In genomic region chr8:123516596-123516995, GRCm38 (mm10) we compare ENCODE assay signal across 23 mouse cellular contexts. TPM values are rescaled to one million over a fixed set of nuclear protein-coding genes. Genes with fewer than 3 reads are reported as not detected.
DNase-seq lines count a peak whose midpoint lies in the region; ATAC-seq and TF ChIP-seq lines count a peak whose summit lies in the region.
"Had no signal": no experiment of that assay in that cellular context is flagged by ENCODE, and none has a peak within 500 bp of the region (broad histone marks: within the 10 kb centered on the region; RNA-seq: fewer than 3 reads in every experiment).

No protein-coding gene starts in this region.

- ATAC-seq in lung, postnatal 0 days, result no peak
- ATAC-seq: forebrain, embryonic 15.5 days had no signal

- no peaks in the 10 kb centered on the region for H3K36me3 ChIP-seq in testis, adult 2 months (ENCODE audit: control insufficient read depth, insufficient read depth, low read length)
- no peaks in the 10 kb centered on the region for H3K36me3 ChIP-seq in lung, postnatal 0 days (ENCODE audit: insufficient read depth, low read length)

- no peaks in the 10 kb centered on the region; the same call in 1 of the 2 replicates for H3K27me3 ChIP-seq in testis, adult 2 months (ENCODE audit: control insufficient read depth, insufficient read depth, low read length)
- peaks cover 23% of the 10 kb centered on the region for H3K27me3 ChIP-seq in lung, postnatal 0 days (replicated peaks; ENCODE audit: insufficient read depth, low read length)

- H3K27ac ChIP-seq in testis, adult 2 months (ENCODE audit: control insufficient read depth, insufficient read depth, low read depth, low read length), result no peak overlapping the region
- H3K27ac ChIP-seq in lung, postnatal 0 days (ENCODE audit: low read length), result no peak overlapping the region
- H3K27ac ChIP-seq: embryonic facial prominence, embryonic 12.5 days; layer of hippocampus, adult 2 months; macrophage had no signal

- H3K9ac ChIP-seq in lung, postnatal 0 days (replicated peaks; ENCODE audit: low read depth), result no peak overlapping the region
- H3K9ac ChIP-seq: embryonic facial prominence, embryonic 12.5 days; forebrain, embryonic 15.5 days; lung, embryonic 14.5 days had no signal

- peak; percentile 98 for DNase-seq in 3T3-L1 (ENCODE audit: low read depth, low spot score)
- DNase-seq in MN1 (ENCODE audit: low spot score), result peak; percentile 96
- peak; percentile 89 for DNase-seq in adrenal gland, adult 2 months
- no peak for DNase-seq in lung, postnatal 0 days (ENCODE audit: low spot score)
- no peak for DNase-seq in cerebellum, adult 9-10 months
- DNase-seq in gastrocnemius, postnatal 10 days, result no peak
- DNase-seq: cerebellum, adult 9-11 months; kidney, adult 2 months; kidney, postnatal 14 days; lung, embryonic 14.5 days; right cerebral cortex, postnatal 14 days; spleen, adult 18-20 months; thymus, adult 2 months had no signal

- no peak for TF ChIP-seq POLR2A in testis, adult 2 months (IDR thresholded peaks at IDR 0.05; ENCODE audit: control insufficient read depth, low read depth, low read length)

- TF ChIP-seq EP300 in lung, postnatal 0 days (IDR thresholded peaks at IDR 0.05), result no peak

- no peak for TF ChIP-seq CTCF in testis, adult 2 months (IDR thresholded peaks at IDR 0.05; ENCODE audit: control insufficient read depth, insufficient read depth, insufficient replicate concordance, low read depth, low read length)
- TF ChIP-seq CTCF in lung, postnatal 0 days (IDR thresholded peaks at IDR 0.05), result no peak

- 42% methylated on average over 2 of the region's 2 CpGs for WGBS in lung, postnatal 0 days

- H3K4me1 ChIP-seq in testis, adult 2 months (ENCODE audit: control insufficient read depth, insufficient read depth, low read length), result peaks cover 24% of the 10 kb centered on the region
- H3K4me1 ChIP-seq in lung, postnatal 0 days (ENCODE audit: insufficient read depth, low read depth, low read length), result no peaks in the 10 kb centered on the region

- H3K4me3 ChIP-seq in testis, adult 2 months (ENCODE audit: control insufficient read depth, low read depth, low read length), result peak overlapping the region; percentile 71
- no peak overlapping the region for H3K4me3 ChIP-seq in lung, postnatal 0 days (ENCODE audit: low read depth, low read length)
- H3K4me3 ChIP-seq: embryonic facial prominence, embryonic 12.5 days; layer of hippocampus, adult 2 months; left cerebral cortex, adult 2 months had no signal

- no peak overlapping the region for H3K4me2 ChIP-seq in lung, postnatal 0 days (replicated peaks; ENCODE audit: low read depth, low read length)
- H3K4me2 ChIP-seq: embryonic facial prominence, embryonic 12.5 days; forebrain, embryonic 15.5 days; liver, embryonic 11.5 days; lung, embryonic 14.5 days; midbrain, embryonic 11.5 days had no signal

- no peaks in the 10 kb centered on the region for H3K9me3 ChIP-seq in lung, postnatal 0 days (ENCODE audit: low read length)
- H3K9me3 ChIP-seq: embryonic facial prominence, embryonic 12.5 days; forebrain, embryonic 15.5 days; G1E; hindbrain, embryonic 10.5 days had no signal

RNA-seq across cellular contexts. Expression of gene Dbndd1, which starts 1.3 kb away (rescaled TPM):
- total RNA-seq in adrenal gland, adult 2 months (2021), result under 1 TPM; 0.37 to 0.73 TPM
- polyA plus RNA-seq in adrenal gland, adult 2 months (2012; rRNA removed), result 1.0 and 1.1 TPM in 2 replicates
- 51.9 and 52.5 TPM in 2 replicates for polyA plus RNA-seq in testis, adult 2 months (2012; rRNA removed)
- polyA plus RNA-seq in lung, postnatal 0 days (2015; fragmentation: Nextera tagmentation; extraction: Ambion mirVana), result 1.7 and 1.8 TPM in 2 replicates
- under 1 TPM; 0.14 to 0.18 TPM for total RNA-seq in gastrocnemius, postnatal 10 days (2021)
- polyA plus RNA-seq: G1E, macrophage had no signal

RNA-seq across cellular contexts. Expression of gene Gas8, which starts 2.0 kb away (rescaled TPM):
- 10 to 100 TPM; 11.6 to 14.5 TPM for total RNA-seq in adrenal gland, adult 2 months (2021)
- 5.1 and 6.6 TPM in 2 replicates for polyA plus RNA-seq in adrenal gland, adult 2 months (2012; rRNA removed)
- polyA plus RNA-seq in testis, adult 2 months (2012; rRNA removed), result 54.7 and 55.3 TPM in 2 replicates
- 19.6 and 21.5 TPM in 2 replicates for polyA plus RNA-seq in lung, postnatal 0 days (2015; fragmentation: Nextera tagmentation; extraction: Ambion mirVana)
- 1 to 10 TPM; 5.8 to 7.8 TPM for total RNA-seq in gastrocnemius, postnatal 10 days (2021)

RNA-seq across cellular contexts. Expression of gene Afg3l1, which starts 38.9 kb away (rescaled TPM):
- 10 to 100 TPM; 44.0 to 73.7 TPM for total RNA-seq in adrenal gland, adult 2 months (2021)
- polyA plus RNA-seq in adrenal gland, adult 2 months (2012; rRNA removed), result 23.2 and 25.2 TPM in 2 replicates
- polyA plus RNA-seq in testis, adult 2 months (2012; rRNA removed), result 29.5 and 30.4 TPM in 2 replicates
- polyA plus RNA-seq in lung, postnatal 0 days (2015; fragmentation: Nextera tagmentation; extraction: Ambion mirVana), result 28.3 and 32.1 TPM in 2 replicates
- 10 to 100 TPM; 34.3 to 37.5 TPM for total RNA-seq in gastrocnemius, postnatal 10 days (2021)

Comparison
In these comparisons a context has a peak if more than half of its experiments do, and no peak if none do; other contexts are left out.
1. DNase-seq: peak in 3T3-L1 (single experiment), MN1 (single experiment) and adrenal gland, adult 2 months (single experiment); none in lung, postnatal 0 days (single experiment), cerebellum, adult 9-10 months (single experiment) and gastrocnemius, postnatal 10 days (single experiment).
2. RNA of gene Dbndd1, which starts 1.3 kb away (polyA plus RNA-seq): 51.9 to 52.5 TPM in testis, adult 2 months; 1.7 to 1.8 TPM in lung, postnatal 0 days and 1.0 to 1.1 TPM in adrenal gland, adult 2 months; every median in the first group is over 10 times any median in the second.